Mouse (Mus musculus) spleen, adult 18-20 months (tissue): ENCODE measurements around the gene Scd3.
"Not testable (repeated sequence)": the region's sequence is repeated elsewhere in the genome, so short reads cannot be mapped to it uniquely, and the experiment has no call there.

Experiments
- DNase-seq, 2 experiments: peaks; one replicate each; pipeline ENCODE4 v3.0.0; 2022; ENCODE audit warnings: mixed read lengths in 2 of 2

Gene Scd3

GRCm38 (mm10) chr19:44275418-44275817 lies 72.3 kb downstream of the Scd3 start:
- DNase-seq = no peak

- no peak for DNase-seq
Measured at GRCm38 (mm10) chr19:44276861-44277260, 73.8 kb downstream of the Scd3 start.

- DNase-seq = no peak
Measured at GRCm38 (mm10) chr19:44277931-44278330, 74.9 kb downstream of the Scd3 start.

GRCm38 (mm10) chr19:44280755-44281154 lies 77.7 kb downstream of the Scd3 start:
- no peak for DNase-seq

GRCm38 (mm10) chr19:44281825-44282447 lies 78.9 kb downstream of the Scd3 start:
- DNase-seq = not testable (repeated sequence)

- peak; percentile 17 to 32 for DNase-seq
Measured at GRCm38 (mm10) chr19:44282534-44283156, 79.6 kb downstream of the Scd3 start.

- DNase-seq = no peak
Measured at GRCm38 (mm10) chr19:44283157-44284024, 80.3 kb downstream of the Scd3 start.

GRCm38 (mm10) chr19:44284025-44284695 lies 81.1 kb downstream of the Scd3 start:
- DNase-seq = peak; percentile 80 to 86

GRCm38 (mm10) chr19:44284723-44285122 lies 81.7 kb downstream of the Scd3 start:
- no peak for DNase-seq

GRCm38 (mm10) chr19:44285554-44285953 lies 82.5 kb downstream of the Scd3 start:
- DNase-seq = no peak

GRCm38 (mm10) chr19:44286109-44286508 lies 83.0 kb downstream of the Scd3 start:
- DNase-seq = no peak

GRCm38 (mm10) chr19:44287415-44288110 lies 84.5 kb downstream of the Scd3 start:
- DNase-seq = no peak

GRCm38 (mm10) chr19:44292083-44292482 lies 89.0 kb downstream of the Scd3 start:
- DNase-seq = no peak

- no peak for DNase-seq
Measured at GRCm38 (mm10) chr19:44292483-44292882, 89.4 kb downstream of the Scd3 start.

- DNase-seq = no peak
Measured at GRCm38 (mm10) chr19:44292941-44293768, 90.1 kb downstream of the Scd3 start, which contains the start of gene Scd2. Scd2 (plus strand) TSS chr19:44293674.
